Mouse (Mus musculus): ENCODE measurements around the gene Ucn.

GRCm38 (mm10) chr5:31153516-31154151, 15.0 kb upstream of the Ucn start:
- TF ChIP-seq CTCF (IDR thresholded peaks at IDR 0.05; ENCODE audit: low read depth, low read length): no peak
- TF ChIP-seq GATA2 (IDR thresholded peaks at IDR 0.05; ENCODE audit: borderline replicate concordance, low read depth, low read length): no peak
- no peak for TF ChIP-seq TAL1 (conservative IDR thresholded peaks at IDR 0.05; ENCODE audit: low read depth, low read length)

Data from G1E (cell line).